Mouse (Mus musculus): Measurements from ENCODE around the gene Vmn1r11.

The Vmn1r11 gene

DNA sequence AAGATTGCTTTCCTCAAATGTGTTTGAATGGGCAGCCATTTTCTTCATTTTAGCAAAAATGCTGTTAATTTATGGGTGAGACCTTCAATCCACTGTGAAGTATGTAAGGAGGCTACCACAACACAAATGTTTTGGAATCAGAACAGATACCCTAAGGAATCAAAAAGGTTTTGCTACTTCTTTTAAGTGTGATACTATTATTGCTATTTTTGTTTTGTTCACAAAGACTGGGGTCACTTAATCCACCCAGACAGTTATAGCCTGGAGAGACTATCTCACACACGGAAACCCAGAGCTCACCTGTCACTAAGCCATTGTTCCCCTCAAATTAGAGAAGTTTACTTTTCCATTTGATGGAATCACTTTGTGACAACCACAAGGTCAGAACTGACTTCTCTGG is at the start of gene Vmn1r11:
Gene Vmn1r11 (plus strand): TSS at position 301 of the 400 bp plus-strand sequence.
- DNase-seq (ENCODE audit: low spot score in 2 of 2): no peak

DNA sequence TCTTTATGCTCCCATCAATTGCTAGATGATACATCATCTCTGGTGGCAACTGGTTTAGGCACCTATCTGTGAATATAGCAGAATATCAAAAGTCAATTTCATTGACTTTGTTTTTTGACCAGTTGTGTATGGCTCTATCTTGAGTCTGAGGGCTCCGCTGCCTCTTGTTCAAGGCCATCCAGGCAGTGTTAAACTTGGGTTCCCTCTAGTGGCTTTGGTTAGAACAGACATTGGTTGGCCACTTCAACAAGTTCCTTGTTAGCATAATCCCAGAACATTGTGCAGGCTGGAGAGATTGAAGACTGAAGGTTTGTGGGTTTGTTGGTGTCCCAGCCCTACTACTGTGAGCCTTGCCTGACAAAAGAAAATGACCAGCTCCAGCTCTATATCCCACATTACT is 26.9 kb upstream of the Vmn1r11 start:
- DNase-seq (ENCODE audit: low spot score in 2 of 2): no peak

DNA sequence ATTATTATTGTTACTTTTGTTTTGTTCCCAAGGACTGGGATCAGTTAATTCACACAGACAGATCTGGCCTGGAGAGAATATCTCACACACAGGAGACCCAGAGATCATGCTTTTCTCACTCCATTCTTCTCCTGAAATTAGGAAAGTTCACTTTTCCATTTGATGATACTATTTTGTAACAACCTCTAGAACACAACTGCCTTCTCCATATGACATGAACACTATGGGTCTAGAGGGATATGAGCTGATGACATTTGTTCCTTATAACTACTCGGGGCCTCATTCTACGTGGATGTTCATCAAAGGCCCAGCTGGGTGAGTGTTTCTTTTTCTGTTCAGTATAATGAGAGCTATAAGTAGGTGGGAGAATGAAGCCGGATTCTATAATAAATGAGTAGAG is 24.1 kb upstream of the Vmn1r11 start, which contains the start of gene Vmn1r10:
Gene Vmn1r10 (plus strand): TSS at position 301 of the 400 bp plus-strand sequence.
- no peak for DNase-seq (ENCODE audit: low spot score in 2 of 2)

DNA sequence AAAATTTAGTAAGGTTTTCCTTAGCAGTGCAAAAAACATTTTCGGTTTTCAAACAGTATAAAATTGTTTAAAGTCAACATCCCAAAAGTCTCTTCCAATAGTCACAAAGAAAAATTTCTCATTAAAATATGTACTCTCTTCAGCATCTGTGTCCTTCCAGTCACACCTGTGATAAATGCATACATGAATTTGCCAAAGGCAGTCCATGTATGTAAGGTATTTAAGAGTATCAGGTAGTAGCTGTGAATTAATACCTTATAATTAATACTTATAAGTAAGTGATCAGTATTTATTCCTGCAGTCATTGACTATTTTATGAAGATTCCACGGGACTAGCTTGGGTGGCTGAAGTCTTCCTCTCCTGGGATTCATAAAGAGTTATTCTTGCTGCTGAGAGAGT is 23.4 kb downstream of the Vmn1r11 start, which contains the start of gene Vmn1r12:
Gene Vmn1r12 (plus strand): TSS at position 301 of the 400 bp plus-strand sequence.
- no peak for DNase-seq (ENCODE audit: low spot score in 2 of 2)
